Mouse (Mus musculus): ENCODE measurements around the gene Hist2h2bb. TPM values are rescaled to one million over a fixed set of nuclear protein-coding genes. Genes with fewer than 3 reads are reported as not detected.

The Hist2h2bb gene
- polyA plus RNA-seq, 1 experiment from 2014 or later = 17.3 TPM

GRCm38 (mm10) chr3:96257190-96257589 lies 12.4 kb upstream of the Hist2h2bb start:
- Histone ChIP-seq H3K4me2 (ENCODE audit: low read depth) (no peak overlapping the region), H3K27ac (ENCODE audit: low read depth, low read length) (no peak overlapping the region), H3K4me3 (ENCODE audit: low read depth, low read length) (no peak overlapping the region), H3K4me1 (ENCODE audit: control insufficient read depth, insufficient read depth, low read length) (no peaks in the 10 kb centered on the region), H3K27me3 (ENCODE audit: control insufficient read depth, insufficient read depth, low read length) (no peaks in the 10 kb centered on the region), H3K36me3 (ENCODE audit: control insufficient read depth, insufficient read depth, low read length) (no peaks in the 10 kb centered on the region), H3K9me3 (ENCODE audit: control insufficient read depth, low read length) (no peaks in the 10 kb centered on the region), H3K9ac (ENCODE audit: low read length) (no peak overlapping the region)
- ATAC-seq (ENCODE audit: insufficient read depth, low FRiP score, low TSS enrichment) = no peak
- 82% methylated on average over 3 of the region's 3 CpGs for WGBS
- DNase-seq (ENCODE audit: low spot score) = no peak

GRCm38 (mm10) chr3:96260220-96260619 lies 9.3 kb upstream of the Hist2h2bb start:
- no peaks in the 10 kb centered on the region for H3K9me3 ChIP-seq (ENCODE audit: control insufficient read depth, low read length)
- no peaks in the 10 kb centered on the region for H3K36me3 ChIP-seq (ENCODE audit: control insufficient read depth, insufficient read depth, low read length)
- no peak overlapping the region for H3K4me3 ChIP-seq (ENCODE audit: low read depth, low read length)
- no peaks in the 10 kb centered on the region for H3K27me3 ChIP-seq (ENCODE audit: control insufficient read depth, insufficient read depth, low read length)
- no peak overlapping the region for H3K9ac ChIP-seq (ENCODE audit: low read length)
- H3K27ac ChIP-seq (ENCODE audit: low read depth, low read length) = no peak overlapping the region
- no peak overlapping the region for H3K4me2 ChIP-seq (ENCODE audit: low read depth)
- ATAC-seq (ENCODE audit: insufficient read depth, low FRiP score, low TSS enrichment) = no peak
- peaks cover 13% of the 10 kb centered on the region; the same call in 1 of the 2 replicates for H3K4me1 ChIP-seq (ENCODE audit: control insufficient read depth, insufficient read depth, low read length)
- no peak for DNase-seq (ENCODE audit: low spot score)
- 92% methylated on average over 5 of the region's 5 CpGs for WGBS

GRCm38 (mm10) chr3:96261623-96262022 lies 7.9 kb upstream of the Hist2h2bb start:
- 60% methylated on average over 3 of the region's 3 CpGs for WGBS
- H3K9ac ChIP-seq (ENCODE audit: low read length) = peak overlapping the region; percentile 82
- no peaks in the 10 kb centered on the region for H3K9me3 ChIP-seq (ENCODE audit: control insufficient read depth, low read length)
- no peak overlapping the region; the same call in 1 of the 2 replicates for H3K4me3 ChIP-seq (ENCODE audit: low read depth, low read length)
- peak overlapping the region; percentile 83 for H3K4me2 ChIP-seq (ENCODE audit: low read depth)
- no peak for ATAC-seq (ENCODE audit: insufficient read depth, low FRiP score, low TSS enrichment)
- H3K4me1 ChIP-seq (ENCODE audit: control insufficient read depth, insufficient read depth, low read length) = peaks cover 13% of the 10 kb centered on the region; the same call in 1 of the 2 replicates
- no peaks in the 10 kb centered on the region for H3K36me3 ChIP-seq (ENCODE audit: control insufficient read depth, insufficient read depth, low read length)
- no peaks in the 10 kb centered on the region for H3K27me3 ChIP-seq (ENCODE audit: control insufficient read depth, insufficient read depth, low read length)
- H3K27ac ChIP-seq (ENCODE audit: low read depth, low read length) = peak overlapping the region; percentile 98
- no peak for DNase-seq (ENCODE audit: low spot score)

GRCm38 (mm10) chr3:96262216-96262875 lies 7.2 kb upstream of the Hist2h2bb start:
- DNase-seq (ENCODE audit: low spot score) (peak; percentile 84), ATAC-seq (ENCODE audit: insufficient read depth, low FRiP score, low TSS enrichment) (peak; percentile 82)
- Histone ChIP-seq H3K27ac (ENCODE audit: low read depth, low read length) (peak overlapping the region; percentile 98), H3K9ac (ENCODE audit: low read length) (peak overlapping the region; percentile 82), H3K4me2 (ENCODE audit: low read depth) (peak overlapping the region; percentile 83), H3K4me3 (ENCODE audit: low read depth, low read length) (peak overlapping the region; percentile 57), H3K4me1 (ENCODE audit: control insufficient read depth, insufficient read depth, low read length) (peaks cover 16% of the 10 kb centered on the region; the same call in 1 of the 2 replicates), H3K36me3 (ENCODE audit: control insufficient read depth, insufficient read depth, low read length) (no peaks in the 10 kb centered on the region), H3K27me3 (ENCODE audit: control insufficient read depth, insufficient read depth, low read length) (no peaks in the 10 kb centered on the region), H3K9me3 (ENCODE audit: control insufficient read depth, low read length) (no peaks in the 10 kb centered on the region)
- WGBS = under 1% methylated on average over 19 of the region's 19 CpGs

GRCm38 (mm10) chr3:96262979-96263550 lies 6.5 kb upstream of the Hist2h2bb start, which contains the start of gene Hist2h4:
Hist2h4 (minus strand) TSS chr3:96263311.
- under 1% methylated on average over 40 of the region's 40 CpGs for WGBS
- Histone ChIP-seq H3K4me1 (ENCODE audit: control insufficient read depth, insufficient read depth, low read length) (peaks cover 16% of the 10 kb centered on the region; the same call in 1 of the 2 replicates), H3K9me3 (ENCODE audit: control insufficient read depth, low read length) (no peaks in the 10 kb centered on the region), H3K27ac (ENCODE audit: low read depth, low read length) (peak within 1 kb of the TSS; percentile 98), H3K27me3 (ENCODE audit: control insufficient read depth, insufficient read depth, low read length) (no peaks in the 10 kb centered on the region), H3K4me2 (ENCODE audit: low read depth) (peak within 1 kb of the TSS; percentile 83), H3K9ac (ENCODE audit: low read length) (peak within 1 kb of the TSS; percentile 82), H3K4me3 (ENCODE audit: low read depth, low read length) (peak within 1 kb of the TSS; percentile 57), H3K36me3 (ENCODE audit: control insufficient read depth, insufficient read depth, low read length) (no peaks in the 10 kb centered on the region)
- DNase-seq (ENCODE audit: low spot score) (peak; percentile 94), ATAC-seq (ENCODE audit: insufficient read depth, low FRiP score, low TSS enrichment) (peak; percentile 83)

- peaks cover 19% of the 10 kb centered on the region; the same call in 1 of the 2 replicates for H3K4me1 ChIP-seq (ENCODE audit: control insufficient read depth, insufficient read depth, low read length)
- 9% methylated on average over 27 of the region's 27 CpGs for WGBS
Observed at GRCm38 (mm10) chr3:96263558-96264403, 5.8 kb upstream of the Hist2h2bb start.

GRCm38 (mm10) chr3:96264404-96264949 lies 5.1 kb upstream of the Hist2h2bb start:
- no peaks in the 10 kb centered on the region for H3K9me3 ChIP-seq (ENCODE audit: control insufficient read depth, low read length)
- H3K4me2 ChIP-seq (ENCODE audit: low read depth) = peak overlapping the region; percentile 83
- no peak overlapping the region for H3K4me3 ChIP-seq (ENCODE audit: low read depth, low read length)
- peak overlapping the region; percentile 98 for H3K27ac ChIP-seq (ENCODE audit: low read depth, low read length)
- H3K4me1 ChIP-seq (ENCODE audit: control insufficient read depth, insufficient read depth, low read length) = peaks cover 19% of the 10 kb centered on the region; the same call in 1 of the 2 replicates
- no peak for DNase-seq (ENCODE audit: low spot score)
- no peak for ATAC-seq (ENCODE audit: insufficient read depth, low FRiP score, low TSS enrichment)
- no peaks in the 10 kb centered on the region for H3K27me3 ChIP-seq (ENCODE audit: control insufficient read depth, insufficient read depth, low read length)
- H3K36me3 ChIP-seq (ENCODE audit: control insufficient read depth, insufficient read depth, low read length) = no peaks in the 10 kb centered on the region
- peak overlapping the region; percentile 82 for H3K9ac ChIP-seq (ENCODE audit: low read length)
- 76% methylated on average over 7 of the region's 7 CpGs for WGBS

More at GRCm38 (mm10) chr3:96263558-96264403, 5.8 kb upstream of the Hist2h2bb start:
- Histone ChIP-seq H3K4me2 (ENCODE audit: low read depth) (peak overlapping the region; percentile 83), H3K27ac (ENCODE audit: low read depth, low read length) (peak overlapping the region; percentile 98), H3K36me3 (ENCODE audit: control insufficient read depth, insufficient read depth, low read length) (no peaks in the 10 kb centered on the region), H3K9ac (ENCODE audit: low read length) (peak overlapping the region; percentile 82), H3K9me3 (ENCODE audit: control insufficient read depth, low read length) (no peaks in the 10 kb centered on the region), H3K27me3 (ENCODE audit: control insufficient read depth, insufficient read depth, low read length) (no peaks in the 10 kb centered on the region), H3K4me3 (ENCODE audit: low read depth, low read length) (peak overlapping the region; percentile 57)
- DNase-seq (ENCODE audit: low spot score) = peak; percentile 67
- ATAC-seq (ENCODE audit: insufficient read depth, low FRiP score, low TSS enrichment) = no peak; the same call in 1 of the 2 replicates

- DNase-seq (ENCODE audit: low spot score) = no peak
- WGBS = 94% methylated on average over 8 of the region's 8 CpGs
- H3K4me1 ChIP-seq (ENCODE audit: control insufficient read depth, insufficient read depth, low read length) = peaks cover 22% of the 10 kb centered on the region; the same call in 1 of the 2 replicates
Observed at GRCm38 (mm10) chr3:96266132-96266710, 3.3 kb upstream of the Hist2h2bb start.

More at GRCm38 (mm10) chr3:96266132-96266710, 3.3 kb upstream of the Hist2h2bb start:
- H3K36me3 ChIP-seq (ENCODE audit: control insufficient read depth, insufficient read depth, low read length) = no peaks in the 10 kb centered on the region
- H3K27me3 ChIP-seq (ENCODE audit: control insufficient read depth, insufficient read depth, low read length) = no peaks in the 10 kb centered on the region
- no peak overlapping the region for H3K27ac ChIP-seq (ENCODE audit: low read depth, low read length)
- H3K9ac ChIP-seq (ENCODE audit: low read length) = no peak overlapping the region
- no peaks in the 10 kb centered on the region for H3K9me3 ChIP-seq (ENCODE audit: control insufficient read depth, low read length)
- H3K4me3 ChIP-seq (ENCODE audit: low read depth, low read length) = no peak overlapping the region
- ATAC-seq (ENCODE audit: insufficient read depth, low FRiP score, low TSS enrichment) = no peak
- H3K4me2 ChIP-seq (ENCODE audit: low read depth) = no peak overlapping the region

Data from neural tube, embryonic 11.5 days (tissue).